ENCODE assay signal across 16 mouse cellular contexts in the genomic region with DNA sequence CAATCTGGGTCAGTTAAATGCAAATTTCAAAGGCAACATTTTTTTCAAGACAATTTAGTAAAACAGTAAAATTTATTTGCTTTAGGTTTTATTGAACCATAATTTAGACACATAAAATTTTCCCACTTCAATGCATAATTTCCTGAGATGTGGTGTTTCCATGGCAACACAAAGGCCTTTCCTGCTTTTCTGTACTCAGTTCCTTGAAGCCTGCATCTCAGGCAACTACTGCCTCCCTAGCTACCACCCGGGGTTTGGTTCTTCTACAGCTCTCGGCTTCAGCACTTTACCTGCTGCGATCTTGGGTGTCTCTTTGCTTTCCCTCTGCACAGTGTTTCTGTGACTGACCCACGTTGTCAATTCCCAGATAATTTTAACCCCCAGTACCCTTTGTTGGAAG. TPM values are rescaled to one million over a fixed set of nuclear protein-coding genes. Genes with fewer than 3 reads are reported as not detected.
DNase-seq lines count a peak whose midpoint lies in the region; ATAC-seq lines count a peak whose summit lies in the region.
"Had no signal": no experiment of that assay in that cellular context is flagged by ENCODE, and none has a peak within 500 bp of the region (broad histone marks: within the 10 kb centered on the region; RNA-seq: fewer than 3 reads in every experiment).

No protein-coding gene starts in this region.

- no peaks in the 10 kb centered on the region for H3K36me3 ChIP-seq in forebrain, embryonic 16.5 days (ENCODE audit: control insufficient read depth, insufficient read depth)
- no peaks in the 10 kb centered on the region for H3K36me3 ChIP-seq in forebrain, embryonic 12.5 days (replicated peaks)
- H3K36me3 ChIP-seq: liver, embryonic 12.5 days; lung, embryonic 15.5 days; stomach, embryonic 15.5 days had no signal

- H3K27ac ChIP-seq in forebrain, embryonic 16.5 days (ENCODE audit: low read length), result no peak overlapping the region
- H3K27ac ChIP-seq in forebrain, embryonic 12.5 days, result no peak overlapping the region
- H3K27ac ChIP-seq: liver, embryonic 12.5 days; lung, embryonic 15.5 days; stomach, embryonic 15.5 days had no signal

- no peaks in the 10 kb centered on the region for H3K27me3 ChIP-seq in forebrain, embryonic 16.5 days (replicated peaks; ENCODE audit: control insufficient read depth, insufficient read depth, low read length)
- no peaks in the 10 kb centered on the region for H3K27me3 ChIP-seq in forebrain, embryonic 12.5 days
- H3K27me3 ChIP-seq: liver, embryonic 12.5 days; lung, embryonic 15.5 days; stomach, embryonic 15.5 days had no signal

- H3K4me1 ChIP-seq in forebrain, embryonic 16.5 days (replicated peaks; ENCODE audit: control insufficient read depth, insufficient read depth, low read length), result no peaks in the 10 kb centered on the region
- H3K4me1 ChIP-seq in forebrain, embryonic 12.5 days, result no peaks in the 10 kb centered on the region
- H3K4me1 ChIP-seq: liver, embryonic 12.5 days; lung, embryonic 15.5 days; stomach, embryonic 15.5 days had no signal

- no peak overlapping the region for H3K4me3 ChIP-seq in forebrain, embryonic 16.5 days (replicated peaks; ENCODE audit: low read length)
- no peak overlapping the region for H3K4me3 ChIP-seq in forebrain, embryonic 12.5 days (replicated peaks)
- H3K4me3 ChIP-seq: erythroblast, embryonic 14.5 days; liver, embryonic 12.5 days; lung, embryonic 15.5 days; stomach, embryonic 15.5 days had no signal

- DNase-seq in left cerebral cortex, adult 11 months (ENCODE audit: low spot score), result peak; percentile 7
- no peak for DNase-seq in left cerebral cortex, postnatal 4 days
- peak; percentile 50 for DNase-seq in brain, embryonic 18.5 days (ENCODE audit: low read depth, low spot score)
- peak; percentile 14 for DNase-seq in right cerebral cortex, postnatal 25 days
- no peak for DNase-seq in heart, adult 18-20 months
- no peak for DNase-seq in spleen, postnatal 10 days (ENCODE audit: low spot score in 2 of 2)
- DNase-seq: adrenal gland, postnatal 25 days; cerebellum, postnatal 10 days; kidney, adult 9 months had no signal

- no peaks in the 10 kb centered on the region for H3K9me3 ChIP-seq in forebrain, embryonic 16.5 days (ENCODE audit: control insufficient read depth, low read length)
- H3K9me3 ChIP-seq in forebrain, embryonic 12.5 days, result no peaks in the 10 kb centered on the region
- H3K9me3 ChIP-seq: liver, embryonic 12.5 days; lung, embryonic 15.5 days; stomach, embryonic 15.5 days had no signal

- WGBS in forebrain, embryonic 16.5 days, result 63% methylated on average over 4 of the region's 4 CpGs
- 72% methylated on average over 4 of the region's 4 CpGs for WGBS in forebrain, embryonic 12.5 days

- intact Hi-C loops in left cerebral cortex, postnatal 4 days (cut with DNase I), result no loop called here

- no peak overlapping the region for H3K9ac ChIP-seq in forebrain, embryonic 16.5 days (replicated peaks; ENCODE audit: low read depth, low read length)
- no peak overlapping the region for H3K9ac ChIP-seq in forebrain, embryonic 12.5 days
- H3K9ac ChIP-seq: liver, embryonic 12.5 days; lung, embryonic 15.5 days; stomach, embryonic 15.5 days had no signal

- H3K4me2 ChIP-seq in forebrain, embryonic 16.5 days (ENCODE audit: low read length), result no peak overlapping the region
- H3K4me2 ChIP-seq in forebrain, embryonic 12.5 days, result no peak overlapping the region
- H3K4me2 ChIP-seq: liver, embryonic 12.5 days; lung, embryonic 15.5 days; stomach, embryonic 15.5 days had no signal

- peak; percentile 67; the same call in 1 of the 2 replicates for ATAC-seq in forebrain, embryonic 16.5 days
- ATAC-seq in forebrain, embryonic 12.5 days (ENCODE audit: low FRiP score), result no peak
- ATAC-seq: activated CD4-positive, CD25-positive, alpha-beta regulatory T cell, adult 4 months; liver, embryonic 12.5 days had no signal

RNA-seq across cellular contexts. Expression of a gene that starts 14.1 kb away (rescaled TPM):
- 54.2 and 66.8 TPM in 2 replicates for polyA plus RNA-seq in forebrain, embryonic 16.5 days (2015; fragmentation: Nextera tagmentation; extraction: Ambion mirVana)
- polyA plus RNA-seq in forebrain, embryonic 12.5 days (2016; fragmentation: Nextera tagmentation; extraction: Ambion mirVana), result 74.3 and 78.0 TPM in 2 replicates
- 10 to 100 TPM; 33.7 to 39.3 TPM for total RNA-seq in left cerebral cortex, postnatal 4 days (2021)
- 10 to 100 TPM; 28.5 to 47.2 TPM for total RNA-seq in heart, adult 18-20 months (2021)

RNA-seq across cellular contexts. Expression of a gene that starts 33.3 kb away (rescaled TPM):
- 49.5 TPM in 2 replicates for polyA plus RNA-seq in forebrain, embryonic 16.5 days (2015; fragmentation: Nextera tagmentation; extraction: Ambion mirVana)
- 52.5 and 54.7 TPM in 2 replicates for polyA plus RNA-seq in forebrain, embryonic 12.5 days (2016; fragmentation: Nextera tagmentation; extraction: Ambion mirVana)
- 10 to 100 TPM; 47.2 to 48.5 TPM for total RNA-seq in left cerebral cortex, postnatal 4 days (2021)
- total RNA-seq in heart, adult 18-20 months (2021), result 10 to 100 TPM; 14.4 to 14.7 TPM

Comparison
In these comparisons a context has a peak if more than half of its experiments do, and no peak if none do; other contexts are left out.
1. DNase-seq: peak in left cerebral cortex, adult 11 months (single experiment), brain, embryonic 18.5 days (single experiment) and right cerebral cortex, postnatal 25 days (single experiment); none in left cerebral cortex, postnatal 4 days (single experiment), heart, adult 18-20 months (0 of 2) and spleen, postnatal 10 days (0 of 2).